Mouse (Mus musculus) kidney, embryonic 16.5 days (tissue): ENCODE measurements around the gene Ankle2. TPM values are rescaled to one million over a fixed set of nuclear protein-coding genes. Genes with fewer than 3 reads are reported as not detected.

Source experiments
- ATAC-seq: fragments of 200-750 bp; cut with Nextera tagmentation; 2 replicates; pipeline ENCODE4 v1.8.0; 2017; ENCODE audit warnings: moderate TSS enrichment; ENCODE audit not compliant: low FRiP score, low TSS enrichment
- H3K27ac ChIP-seq: fragments of 300-500 bp; sonication (generic); 2 replicates; pipeline ENCODE4 v1.5.1; 2014; ENCODE audit warnings: low read length
- H3K27me3 ChIP-seq: fragments of 300-500 bp; sonication (generic); 2 replicates; pipeline ENCODE4 v1.6.1; 2014; ENCODE audit warnings: low read length, control low read depth, mixed read lengths; ENCODE audit not compliant: insufficient read depth
- H3K36me3 ChIP-seq: fragments of 300-500 bp; sonication (generic); 2 replicates; pipeline ENCODE4 v1.6.1; 2014; ENCODE audit warnings: low read length, control low read depth, mixed read lengths; ENCODE audit not compliant: insufficient read depth
- H3K4me1 ChIP-seq: fragments of 300-500 bp; sonication (generic); 2 replicates; pipeline ENCODE4 v1.6.1; 2014; ENCODE audit warnings: low read length, control low read depth, mixed read lengths; ENCODE audit not compliant: insufficient read depth
- H3K4me2 ChIP-seq: fragments of 300-500 bp; sonication (generic); replicated peaks from 2 replicates; pipeline ENCODE4 v1.6.1; 2014; ENCODE audit warnings: low read depth, low read length
- H3K4me3 ChIP-seq: fragments of 300-500 bp; sonication (generic); 2 replicates; pipeline ENCODE4 v1.5.1; 2014; ENCODE audit warnings: mild to moderate bottlenecking, low read length
- H3K9ac ChIP-seq: fragments of 300-500 bp; sonication (generic); replicated peaks from 2 replicates; pipeline ENCODE4 v1.6.1; 2014; ENCODE audit warnings: low read length
- H3K9me3 ChIP-seq: fragments of 300-500 bp; sonication (generic); 2 replicates; pipeline ENCODE4 v1.6.1; 2016; ENCODE audit warnings: low read length, control low read depth
- WGBS: fragments of 180-500 bp; shearing (Covaris S2); extraction: QIAGEN DNeasy Blood & Tissue Kit; methylation state at CpG from one replicate; pipeline ENCODE4 v1.1.7; 2014; 5-methylcytosine and 5-hydroxymethylcytosine counted together
- polyA plus RNA-seq: library from polyadenylated mRNA; unstranded; fragments of >200 nt; fragmentation: Nextera tagmentation; extraction: Ambion mirVana; gene quantifications from 2 replicates; pipeline ENCODE4 v1.2.1, GENCODE M21; 2015

Gene Ankle2
- polyA plus RNA-seq, 1 experiment from 2014 or later: 24.3 TPM

GRCm38 (mm10) chr5:110300591-110300990, 69.8 kb downstream of the Ankle2 start:
- no peak overlapping the region for H3K9ac ChIP-seq
- no peak overlapping the region for H3K4me3 ChIP-seq
- WGBS: 96% methylated on average over 2 of the region's 2 CpGs
- H3K9me3 ChIP-seq: no peaks in the 10 kb centered on the region
- no peaks in the 10 kb centered on the region for H3K27me3 ChIP-seq
- H3K4me1 ChIP-seq: no peaks in the 10 kb centered on the region
- no peak overlapping the region for H3K4me2 ChIP-seq
- no peak overlapping the region for H3K27ac ChIP-seq
- no peak for ATAC-seq
- peaks cover 50% of the 10 kb centered on the region for H3K36me3 ChIP-seq

Other genes starting within 250 kb of the Ankle2 start
- 19.8 and 24.0 TPM in 2 replicates for gene Zfp932, start 234.5 kb upstream of the Ankle2 start, polyA plus RNA-seq
- gene Gm17655, start 158.5 kb upstream of the Ankle2 start, polyA plus RNA-seq: 4.2 and 6.9 TPM in 2 replicates
- 1.6 and 1.7 TPM in 2 replicates for gene Gm35315, start 136.6 kb upstream of the Ankle2 start, polyA plus RNA-seq
- 2.3 and 2.6 TPM in 2 replicates for gene Plcxd1, start 131.0 kb upstream of the Ankle2 start, polyA plus RNA-seq
- gene Gtpbp6, start 122.8 kb upstream of the Ankle2 start, polyA plus RNA-seq: 36.4 and 39.2 TPM in 2 replicates
- 4.5 and 6.0 TPM in 2 replicates for gene Zfp605, start 120.9 kb upstream of the Ankle2 start, polyA plus RNA-seq
- 39.4 and 42.8 TPM in 2 replicates for gene Chfr, start 95.2 kb upstream of the Ankle2 start, polyA plus RNA-seq
- gene Golga3, start 54.3 kb upstream of the Ankle2 start, polyA plus RNA-seq: 19.2 and 19.6 TPM in 2 replicates
- gene Pgam5, start 38.9 kb downstream of the Ankle2 start, polyA plus RNA-seq: 68.5 and 74.5 TPM in 2 replicates
- 25.1 and 27.3 TPM in 2 replicates for gene Pxmp2, start 55.2 kb downstream of the Ankle2 start, polyA plus RNA-seq
- 30.3 and 32.1 TPM in 2 replicates for gene Pole, start 55.3 kb downstream of the Ankle2 start, polyA plus RNA-seq
- 1.1 and 1.2 TPM in 2 replicates for gene P2rx2, start 112.2 kb downstream of the Ankle2 start, polyA plus RNA-seq
- gene Lrcol1, start 113.7 kb downstream of the Ankle2 start, polyA plus RNA-seq: not detected in 2 replicates
- gene Fbrsl1, start 217.5 kb downstream of the Ankle2 start, polyA plus RNA-seq: 8.6 and 9.8 TPM in 2 replicates